Mouse (Mus musculus) hindbrain, embryonic 13.5 days (tissue): ENCODE results near the gene Fig4. TPM values are rescaled to one million over a fixed set of nuclear protein-coding genes. Genes with fewer than 3 reads are reported as not detected.

Source experiments
- ATAC-seq: fragments of 200-750 bp; cut with Nextera tagmentation; 2 replicates; pipeline ENCODE4 v1.8.0; 2017; ENCODE audit warnings: moderate TSS enrichment; ENCODE audit not compliant: low FRiP score
- H3K27ac ChIP-seq: fragments of 300-500 bp; sonication (generic); 2 replicates; pipeline ENCODE4 v1.5.1; 2015; ENCODE audit warnings: inconsistent platforms, mild to moderate bottlenecking, moderate library complexity
- H3K27me3 ChIP-seq: fragments of 300-500 bp; sonication (generic); 2 replicates; pipeline ENCODE4 v1.6.1; 2015; ENCODE audit warnings: mild to moderate bottlenecking, inconsistent platforms
- H3K36me3 ChIP-seq: fragments of 300-500 bp; sonication (generic); 2 replicates; pipeline ENCODE4 v1.6.1; 2015; ENCODE audit warnings: mild to moderate bottlenecking, inconsistent platforms
- H3K4me1 ChIP-seq: fragments of 300-500 bp; sonication (generic); replicated peaks from 2 replicates; pipeline ENCODE4 v1.6.1; 2015; ENCODE audit warnings: inconsistent platforms
- H3K4me2 ChIP-seq: fragments of 300-500 bp; sonication (generic); 2 replicates; pipeline ENCODE4 v1.6.1; 2015; ENCODE audit warnings: inconsistent platforms, mild to moderate bottlenecking, moderate library complexity
- H3K4me3 ChIP-seq: fragments of 300-500 bp; sonication (generic); 2 replicates; pipeline ENCODE4 v1.5.1; 2015; ENCODE audit warnings: mild to moderate bottlenecking, inconsistent platforms
- H3K9ac ChIP-seq: fragments of 300-500 bp; sonication (generic); 2 replicates; pipeline ENCODE4 v1.6.1; 2015; ENCODE audit warnings: mild to moderate bottlenecking, inconsistent platforms
- H3K9me3 ChIP-seq: fragments of 300-500 bp; sonication (generic); 2 replicates; pipeline ENCODE4 v1.6.1; 2016; ENCODE audit warnings: inconsistent platforms
- WGBS: fragments of 180-500 bp; shearing (Covaris S2); methylation state at CpG from one replicate; pipeline ENCODE4 v1.1.7; 2015; 5-methylcytosine and 5-hydroxymethylcytosine counted together
- polyA plus RNA-seq: library from polyadenylated mRNA; unstranded; fragments of >200 nt; fragmentation: Nextera tagmentation; extraction: Ambion mirVana; gene quantifications from 2 replicates; pipeline ENCODE4 v1.2.1, GENCODE M21; 2015

Fig4 gene
- polyA plus RNA-seq, 1 experiment from 2014 or later: 28.0 TPM

DNA sequence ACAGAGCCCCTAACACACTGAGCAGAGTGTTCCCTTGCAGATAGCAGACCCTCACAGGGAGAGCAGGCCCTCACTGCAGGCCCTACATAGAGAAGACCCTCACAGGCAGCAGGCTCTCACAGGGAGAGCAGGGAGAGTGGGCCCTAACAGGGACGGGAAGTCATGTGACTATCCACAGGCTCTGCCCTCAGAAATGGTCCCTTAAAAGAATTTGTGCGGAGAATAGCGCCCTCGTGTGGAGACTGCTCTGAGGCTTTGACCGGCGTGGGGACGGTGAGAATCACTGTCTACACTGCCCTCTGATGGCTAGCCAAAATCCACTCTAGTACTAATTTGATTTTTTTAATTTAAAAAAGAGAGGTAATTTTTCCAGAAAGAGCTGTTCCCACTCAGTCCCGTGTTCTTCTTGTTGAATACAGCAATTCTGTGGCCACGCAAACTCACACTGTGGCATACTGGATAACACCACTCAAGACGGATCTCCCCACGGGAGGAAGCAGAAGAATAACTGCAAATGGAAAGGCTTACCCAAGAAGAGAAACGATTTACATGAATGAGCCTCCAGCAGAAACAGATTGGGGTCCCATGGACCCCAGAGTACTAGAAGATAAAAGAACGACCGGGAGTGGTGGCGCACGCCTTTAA, 14.2 kb downstream of the Fig4 start:
- no peak overlapping the region for H3K4me3 ChIP-seq
- no peaks in the 10 kb centered on the region for H3K9me3 ChIP-seq
- peak; percentile 95 for ATAC-seq
- peaks cover 18% of the 10 kb centered on the region for H3K4me1 ChIP-seq
- H3K36me3 ChIP-seq: peaks cover 11% of the 10 kb centered on the region
- WGBS: 37% methylated on average over 16 of the region's 16 CpGs
- H3K27ac ChIP-seq: 0 out of 2 replicates have a peak overlapping the region, but pooled peaks have one; percentile 35
- H3K9ac ChIP-seq: peak overlapping the region; percentile 60
- no peaks in the 10 kb centered on the region for H3K27me3 ChIP-seq
- H3K4me2 ChIP-seq: no peak overlapping the region

GRCm38 (mm10) chr10:41288074-41288473, 15.0 kb downstream of the Fig4 start:
- no peak for ATAC-seq
- H3K9ac ChIP-seq: no peak overlapping the region
- WGBS: 77% methylated on average over 1 of the region's 1 CpGs
- H3K4me1 ChIP-seq: peaks cover 10% of the 10 kb centered on the region
- H3K4me2 ChIP-seq: no peak overlapping the region
- H3K36me3 ChIP-seq: peaks cover 19% of the 10 kb centered on the region
- H3K27ac ChIP-seq: no peak overlapping the region
- no peak overlapping the region for H3K4me3 ChIP-seq
- no peaks in the 10 kb centered on the region for H3K27me3 ChIP-seq
- H3K9me3 ChIP-seq: no peaks in the 10 kb centered on the region

DNA sequence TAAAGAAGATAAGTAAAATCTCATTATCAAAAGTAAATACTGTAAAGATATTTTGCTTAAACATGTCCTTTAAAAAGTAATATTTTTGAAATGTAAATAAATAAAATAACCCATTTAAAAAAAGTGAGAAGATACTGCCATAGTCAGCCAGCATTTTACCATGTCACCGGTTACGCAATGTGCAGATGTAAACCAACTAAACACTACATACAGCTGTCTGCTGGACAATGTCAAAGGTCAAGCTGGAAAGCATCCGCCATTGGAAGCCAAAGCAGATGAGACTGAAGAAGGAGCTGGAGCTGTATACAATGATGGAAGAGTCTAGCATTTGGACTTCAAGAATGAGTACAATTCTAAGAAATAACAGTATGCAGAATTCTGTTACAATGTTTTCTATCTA, 15.4 kb downstream of the Fig4 start:
- no peaks in the 10 kb centered on the region for H3K27me3 ChIP-seq
- no peak overlapping the region for H3K4me3 ChIP-seq
- WGBS: 88% methylated on average over 3 of the region's 3 CpGs
- H3K36me3 ChIP-seq: peaks cover 19% of the 10 kb centered on the region
- no peak for ATAC-seq
- peaks cover 7% of the 10 kb centered on the region for H3K4me1 ChIP-seq
- no peak overlapping the region for H3K4me2 ChIP-seq
- H3K27ac ChIP-seq: no peak overlapping the region
- H3K9me3 ChIP-seq: no peaks in the 10 kb centered on the region
- no peak overlapping the region for H3K9ac ChIP-seq

GRCm38 (mm10) chr10:41282086-41282485, 21.0 kb downstream of the Fig4 start:
- H3K27ac ChIP-seq: no peak overlapping the region
- no peak for ATAC-seq
- peaks cover 20% of the 10 kb centered on the region for H3K36me3 ChIP-seq
- peaks cover 14% of the 10 kb centered on the region for H3K4me1 ChIP-seq
- H3K9me3 ChIP-seq: no peaks in the 10 kb centered on the region
- WGBS: 90% methylated on average over 2 of the region's 2 CpGs
- no peak overlapping the region for H3K9ac ChIP-seq
- H3K4me3 ChIP-seq: no peak overlapping the region
- no peaks in the 10 kb centered on the region for H3K27me3 ChIP-seq
- H3K4me2 ChIP-seq: no peak overlapping the region

GRCm38 (mm10) chr10:41280796-41281195, 22.3 kb downstream of the Fig4 start:
- peaks cover 28% of the 10 kb centered on the region for H3K36me3 ChIP-seq
- no peaks in the 10 kb centered on the region for H3K27me3 ChIP-seq
- peaks cover 14% of the 10 kb centered on the region for H3K4me1 ChIP-seq
- H3K9me3 ChIP-seq: no peaks in the 10 kb centered on the region
- H3K4me2 ChIP-seq: no peak overlapping the region
- H3K9ac ChIP-seq: no peak overlapping the region
- ATAC-seq: no peak
- 96% methylated on average over 2 of the region's 2 CpGs for WGBS
- H3K27ac ChIP-seq: no peak overlapping the region
- no peak overlapping the region for H3K4me3 ChIP-seq

DNA sequence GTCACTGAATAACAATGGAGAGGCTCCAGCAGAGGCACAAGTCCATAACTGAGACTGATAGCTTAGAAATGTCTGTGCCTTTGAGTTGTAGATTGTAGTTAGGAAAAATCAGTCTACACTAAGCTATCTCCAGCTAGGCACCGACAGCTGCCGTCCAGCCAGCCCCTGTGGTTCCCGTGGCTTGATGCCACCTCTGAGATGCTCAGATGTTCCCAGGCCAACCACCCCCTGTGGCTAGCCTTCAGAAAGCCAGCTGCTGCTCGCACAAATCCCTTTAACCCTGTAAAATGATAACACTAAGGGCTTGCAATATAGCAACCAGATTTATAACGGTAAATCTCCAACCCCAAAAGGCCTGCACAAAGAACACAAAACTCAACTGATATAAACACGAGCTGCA, 22.9 kb downstream of the Fig4 start:
- Histone ChIP-seq H3K27me3 (no peaks in the 10 kb centered on the region), H3K36me3 (peaks cover 28% of the 10 kb centered on the region), H3K27ac (no peak overlapping the region), H3K9ac (no peak overlapping the region), H3K4me1 (peaks cover 14% of the 10 kb centered on the region; the same call in 1 of the 2 replicates), H3K4me3 (no peak overlapping the region), H3K4me2 (no peak overlapping the region), H3K9me3 (no peaks in the 10 kb centered on the region)
- WGBS: 52% methylated on average over 6 of the region's 6 CpGs
- ATAC-seq: no peak

GRCm38 (mm10) chr10:41278808-41279207, 24.3 kb downstream of the Fig4 start:
- Histone ChIP-seq H3K36me3 (peaks cover 16% of the 10 kb centered on the region), H3K4me2 (no peak overlapping the region), H3K27me3 (no peaks in the 10 kb centered on the region), H3K4me3 (no peak overlapping the region), H3K4me1 (peaks cover 14% of the 10 kb centered on the region; the same call in 1 of the 2 replicates), H3K27ac (no peak overlapping the region), H3K9me3 (no peaks in the 10 kb centered on the region), H3K9ac (no peak overlapping the region)
- no peak for ATAC-seq
- 95% methylated on average over 1 of the region's 1 CpGs for WGBS

GRCm38 (mm10) chr10:41274871-41275270, 28.2 kb downstream of the Fig4 start:
- 95% methylated on average over 1 of the region's 1 CpGs for WGBS
- ATAC-seq: no peak
- H3K4me1 ChIP-seq: peaks cover 14% of the 10 kb centered on the region

DNA sequence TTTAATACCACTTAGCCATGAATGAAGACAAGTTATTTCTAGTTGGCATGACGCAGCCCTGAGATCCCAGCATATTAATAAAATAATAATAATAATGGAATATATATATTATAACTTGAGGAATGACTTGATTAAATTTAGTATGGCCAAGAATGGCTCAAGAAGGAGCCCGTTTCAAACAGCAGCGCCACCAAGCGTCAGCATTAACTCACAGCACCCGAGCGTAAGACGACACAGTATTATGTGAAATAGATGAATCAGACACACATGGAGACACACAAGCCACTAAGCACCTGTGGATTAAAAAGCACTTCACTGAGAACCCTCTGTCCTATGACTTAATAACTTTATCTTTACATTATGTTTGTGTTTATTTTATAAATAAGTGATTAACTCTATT, 31.2 kb downstream of the Fig4 start:
- ATAC-seq: no peak
- Histone ChIP-seq H3K27ac (no peak overlapping the region), H3K4me3 (no peak overlapping the region), H3K36me3 (peaks cover 25% of the 10 kb centered on the region), H3K4me1 (peaks cover 8% of the 10 kb centered on the region; the same call in 1 of the 2 replicates), H3K9ac (no peak overlapping the region), H3K9me3 (no peaks in the 10 kb centered on the region), H3K4me2 (no peak overlapping the region), H3K27me3 (no peaks in the 10 kb centered on the region)
- WGBS: 52% methylated on average over 7 of the region's 7 CpGs

More at GRCm38 (mm10) chr10:41274871-41275270, 28.2 kb downstream of the Fig4 start:
- H3K36me3 ChIP-seq: peaks cover 9% of the 10 kb centered on the region; the same call in 1 of the 2 replicates
- H3K4me3 ChIP-seq: no peak overlapping the region
- H3K9me3 ChIP-seq: no peaks in the 10 kb centered on the region
- no peaks in the 10 kb centered on the region for H3K27me3 ChIP-seq
- H3K4me2 ChIP-seq: no peak overlapping the region
- H3K9ac ChIP-seq: no peak overlapping the region
- H3K27ac ChIP-seq: no peak overlapping the region

GRCm38 (mm10) chr10:41261889-41262288, 41.2 kb downstream of the Fig4 start:
- no peaks in the 10 kb centered on the region for H3K4me1 ChIP-seq
- H3K4me3 ChIP-seq: no peak overlapping the region
- no peak overlapping the region for H3K9ac ChIP-seq
- H3K27me3 ChIP-seq: no peaks in the 10 kb centered on the region
- H3K4me2 ChIP-seq: no peak overlapping the region
- peaks cover 18% of the 10 kb centered on the region for H3K36me3 ChIP-seq
- H3K27ac ChIP-seq: no peak overlapping the region
- H3K9me3 ChIP-seq: no peaks in the 10 kb centered on the region
- ATAC-seq: no peak

DNA sequence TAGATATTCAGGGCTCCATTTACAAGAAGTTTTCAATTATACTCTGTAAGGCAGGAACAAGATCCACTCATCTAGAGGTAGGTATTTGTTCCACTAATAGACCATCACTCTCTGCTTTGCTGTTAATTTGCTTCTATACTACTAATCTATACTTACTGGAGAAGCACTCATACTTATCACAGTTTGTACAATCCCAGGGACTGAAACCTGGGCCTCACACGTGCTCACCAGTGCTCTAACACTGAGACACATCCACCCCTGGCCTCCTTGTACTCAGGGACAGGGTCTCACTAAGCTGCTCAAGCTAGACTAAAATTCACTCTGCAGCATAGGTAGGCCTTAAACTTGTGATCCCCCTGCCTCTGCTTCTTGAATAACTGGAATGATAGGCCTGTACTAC, 41.8 kb downstream of the Fig4 start:
- Histone ChIP-seq H3K9ac (no peak overlapping the region), H3K4me2 (no peak overlapping the region), H3K27me3 (no peaks in the 10 kb centered on the region), H3K36me3 (peaks cover 20% of the 10 kb centered on the region), H3K9me3 (no peaks in the 10 kb centered on the region), H3K27ac (no peak overlapping the region), H3K4me1 (no peaks in the 10 kb centered on the region), H3K4me3 (no peak overlapping the region)
- no peak for ATAC-seq
- WGBS: 66% methylated on average over 1 of the region's 1 CpGs

- H3K4me3 ChIP-seq: no peak overlapping the region
- no peak overlapping the region for H3K9ac ChIP-seq
- no peak overlapping the region for H3K4me2 ChIP-seq
- no peak overlapping the region for H3K27ac ChIP-seq
- H3K4me1 ChIP-seq: no peaks in the 10 kb centered on the region
- H3K36me3 ChIP-seq: peaks cover 28% of the 10 kb centered on the region
- H3K9me3 ChIP-seq: no peaks in the 10 kb centered on the region
- no peaks in the 10 kb centered on the region for H3K27me3 ChIP-seq
- ATAC-seq: no peak
- 61% methylated on average over 8 of the region's 8 CpGs for WGBS
Observed at GRCm38 (mm10) chr10:41260243-41261006, 42.6 kb downstream of the Fig4 start.

GRCm38 (mm10) chr10:41250749-41251065, 52.4 kb downstream of the Fig4 start:
- Histone ChIP-seq H3K9me3 (0 out of 2 replicates have a peak, but pooled peaks cover 3% of the 10 kb centered on the region), H3K36me3 (peaks cover 55% of the 10 kb centered on the region), H3K4me2 (no peak overlapping the region), H3K9ac (no peak overlapping the region), H3K4me1 (peaks cover 5% of the 10 kb centered on the region; the same call in 1 of the 2 replicates), H3K27ac (no peak overlapping the region), H3K27me3 (no peaks in the 10 kb centered on the region), H3K4me3 (no peak overlapping the region)
- no peak for ATAC-seq
- 85% methylated on average over 5 of the region's 5 CpGs for WGBS
